Mouse (Mus musculus) left cerebral cortex, postnatal 10 days (tissue): ENCODE results near the gene Tmem117. TPM values are rescaled to one million over a fixed set of nuclear protein-coding genes. Genes with fewer than 3 reads are reported as not detected.

Experiments used
- DNase-seq, 2 experiments: peaks; one replicate each; pipeline ENCODE4 v3.0.0; 2021 to 2022; ENCODE audit warnings: low spot score in 2 of 2, mixed read lengths in 1 of 2; ENCODE audit errors: extremely low spot score in 1 of 2
- intact Hi-C: fragments of 180-260 bp; cut with DNase I; formaldehyde crosslinking; loops from one replicate; pipeline ENCODE4 v1.15.1; 2025
- total RNA-seq, 2 experiments: library from RNA; stranded (reverse); gene quantifications; 2 replicates each; pipeline ENCODE4 v1.2.3; 2021

Tmem117 gene
- total RNA-seq, 2 experiments from 2014 or later, result 12.6 to 13.7 TPM

- intact Hi-C loops, result no loop called here
- no peak for DNase-seq
Measured at GRCm38 (mm10) chr15:94689195-94689883, 60.3 kb downstream of the Tmem117 start.

GRCm38 (mm10) chr15:94689884-94690231 is 60.8 kb downstream of the Tmem117 start:
- no peak for DNase-seq
- intact Hi-C loops, result no loop called here

DNA sequence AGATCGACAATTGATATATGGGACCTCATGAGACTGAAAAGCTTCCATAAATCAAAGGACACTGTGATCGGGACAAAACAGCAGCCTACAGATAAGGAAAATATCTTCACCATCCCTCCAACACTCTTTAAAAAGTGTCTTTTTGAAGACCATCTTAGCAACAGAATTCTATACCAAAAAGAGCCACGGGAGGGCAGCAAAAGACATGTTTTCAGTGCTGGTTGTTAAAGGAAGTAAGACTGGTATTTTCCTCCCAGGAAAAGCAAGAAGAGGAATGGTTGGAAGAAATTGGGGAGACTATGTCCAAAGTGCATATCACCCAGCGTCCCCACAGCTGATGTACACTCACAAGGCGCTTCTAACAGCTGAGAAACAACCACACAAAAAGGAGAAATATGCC is 93.7 kb downstream of the Tmem117 start:
- DNase-seq, result peak; percentile 60 to 83
- intact Hi-C loops, result loop anchor here (5.0 kb wide), 1 partner anchor 850 kb away; no protein-coding TSS in a partner anchor

- peak in 1 of 2 experiments; percentile 16 for DNase-seq
- intact Hi-C loops, result no loop called here
Measured at GRCm38 (mm10) chr15:94732104-94732503, 103.1 kb downstream of the Tmem117 start.

DNA sequence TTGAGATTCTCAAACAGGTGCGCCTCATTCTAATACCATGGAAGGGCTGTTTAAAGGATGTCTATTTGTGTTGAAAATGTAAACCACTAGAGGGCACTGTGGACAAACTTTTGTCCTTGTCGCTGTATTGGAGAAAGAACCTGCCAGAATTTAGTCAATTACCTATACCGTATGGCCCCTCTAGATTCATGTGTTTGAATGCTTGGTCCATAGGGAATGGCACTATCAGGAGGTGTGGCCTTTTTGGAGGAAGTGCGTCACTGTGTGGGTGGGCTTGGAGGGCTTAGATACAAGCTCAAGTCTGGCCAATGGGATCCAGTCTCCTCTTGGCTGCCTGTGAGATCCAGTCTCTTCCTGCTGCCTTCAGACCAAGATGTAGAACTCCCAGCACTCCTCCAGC is 140.2 kb downstream of the Tmem117 start:
- peak; percentile 36 for DNase-seq
- intact Hi-C loops, result loop anchor here (5.0 kb wide), 1 partner anchor 808 kb away; no protein-coding TSS in a partner anchor

DNA sequence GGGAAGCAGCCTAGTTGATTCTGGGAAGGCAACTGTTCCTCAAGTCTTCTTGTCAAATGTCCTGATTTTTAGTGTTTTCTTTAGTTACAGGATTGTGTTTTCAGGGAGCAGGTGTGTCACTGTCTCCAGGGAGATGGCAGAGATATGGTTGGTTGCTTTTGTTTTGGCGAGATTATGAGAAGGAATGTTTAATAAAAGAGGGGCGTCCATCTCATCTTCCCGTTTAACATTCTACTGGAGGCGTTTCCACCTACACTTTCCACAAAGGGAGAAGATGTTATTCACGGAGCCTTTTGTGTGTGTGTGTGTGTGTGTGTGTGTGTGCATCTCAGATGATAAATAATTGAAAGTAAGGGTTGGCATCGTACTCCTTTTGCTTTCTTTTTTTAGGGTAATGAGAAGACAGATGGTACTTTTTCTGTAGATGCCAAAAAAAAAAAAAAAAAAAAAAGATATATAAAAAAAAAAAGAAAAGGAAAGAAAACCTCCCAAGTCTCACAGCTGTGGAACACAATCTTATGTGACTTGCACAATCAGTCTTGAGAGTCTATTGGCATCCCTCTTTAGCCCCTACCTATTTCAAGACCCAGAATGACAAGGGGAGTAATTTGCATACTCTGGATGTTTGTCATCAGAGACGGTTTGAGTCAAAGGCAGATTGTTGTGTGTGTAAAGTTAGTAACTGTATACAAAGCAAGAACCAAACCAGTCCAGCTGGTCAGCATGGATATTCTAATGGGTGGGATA is 142.0 kb downstream of the Tmem117 start:
- intact Hi-C loops, result loop anchor here (10.0 kb wide), 1 partner anchor 194 kb away; no protein-coding TSS in a partner anchor
- DNase-seq, result peak in 1 of 2 experiments; percentile 18

GRCm38 (mm10) chr15:94771691-94772090 is 142.7 kb downstream of the Tmem117 start:
- DNase-seq, result no peak
- intact Hi-C loops, result loop anchor here (10.0 kb wide), 1 partner anchor 193 kb away; no protein-coding TSS in a partner anchor

DNA sequence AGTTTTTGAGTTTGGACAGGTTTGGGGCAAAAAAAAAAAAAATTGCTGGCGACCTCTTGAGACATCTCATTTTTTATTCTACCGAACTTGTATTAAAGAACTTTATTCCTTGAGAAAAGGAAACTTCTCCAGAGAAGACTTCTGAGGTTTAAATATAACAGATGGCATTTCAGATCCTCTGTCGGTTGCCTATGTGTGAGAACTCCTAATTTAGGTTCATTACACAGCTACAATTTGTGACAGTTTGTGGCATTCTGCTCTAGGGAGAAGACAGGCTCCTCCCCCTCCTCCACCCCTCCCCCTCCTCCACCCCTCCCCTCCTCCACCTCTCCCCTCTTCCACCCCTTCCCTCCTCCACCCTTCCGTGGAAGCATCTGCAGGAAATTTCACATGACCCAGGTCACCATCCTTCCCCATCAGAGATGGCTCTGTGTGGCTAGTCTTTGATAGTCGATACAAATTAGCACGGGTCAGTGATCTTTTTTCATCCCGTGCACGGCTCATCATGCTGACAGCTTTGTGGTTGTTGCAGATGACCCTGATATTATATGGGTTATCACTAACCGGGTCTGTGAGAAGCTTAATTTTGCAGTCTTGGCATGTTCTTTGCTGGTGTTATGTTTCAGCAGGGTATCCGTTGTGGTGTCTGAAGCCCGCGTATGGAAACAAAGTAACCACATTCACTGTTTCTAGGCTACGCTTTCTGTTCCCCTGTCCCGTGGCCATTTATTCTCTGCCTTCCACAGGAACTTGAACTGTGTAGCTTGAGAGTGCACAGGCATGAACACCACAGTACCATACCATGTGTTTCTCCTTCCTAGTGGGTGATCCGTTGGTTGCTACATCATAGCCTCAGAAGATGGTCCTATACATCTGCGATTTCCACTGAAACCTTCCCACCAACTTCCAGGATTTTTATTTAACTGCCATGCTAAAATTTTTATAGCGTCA is 147.4 kb downstream of the Tmem117 start:
- DNase-seq, result peak in 1 of 2 experiments; percentile 27
- intact Hi-C loops, result loop anchor here (10.0 kb wide), 1 partner anchor 188 kb away; no protein-coding TSS in a partner anchor

- no peak for DNase-seq
- intact Hi-C loops, result no loop called here
Measured at GRCm38 (mm10) chr15:94781556-94781955, 152.5 kb downstream of the Tmem117 start.

DNA sequence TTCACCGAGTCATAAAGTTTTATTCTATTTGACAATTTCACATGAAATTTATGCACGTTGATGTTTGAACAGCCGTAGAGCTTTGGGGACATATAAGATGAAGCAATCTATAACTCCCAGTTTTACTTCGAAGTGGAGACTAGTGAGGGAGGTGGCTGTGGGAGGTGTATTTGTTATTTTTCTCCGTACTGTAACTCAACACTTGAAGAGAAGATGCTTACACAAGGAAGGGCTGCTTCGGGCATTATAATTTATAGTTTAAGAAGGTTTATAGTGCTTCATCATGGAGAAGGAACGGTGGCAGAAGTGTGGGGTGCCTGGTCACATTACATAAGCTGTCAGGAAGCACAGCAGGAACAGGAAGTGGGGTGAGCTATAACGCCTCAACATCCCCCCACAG is 164.4 kb downstream of the Tmem117 start:
- intact Hi-C loops, result no loop called here
- no peak for DNase-seq

GRCm38 (mm10) chr15:94795484-94795883 is 166.5 kb downstream of the Tmem117 start:
- intact Hi-C loops, result no loop called here
- DNase-seq, result no peak

DNA sequence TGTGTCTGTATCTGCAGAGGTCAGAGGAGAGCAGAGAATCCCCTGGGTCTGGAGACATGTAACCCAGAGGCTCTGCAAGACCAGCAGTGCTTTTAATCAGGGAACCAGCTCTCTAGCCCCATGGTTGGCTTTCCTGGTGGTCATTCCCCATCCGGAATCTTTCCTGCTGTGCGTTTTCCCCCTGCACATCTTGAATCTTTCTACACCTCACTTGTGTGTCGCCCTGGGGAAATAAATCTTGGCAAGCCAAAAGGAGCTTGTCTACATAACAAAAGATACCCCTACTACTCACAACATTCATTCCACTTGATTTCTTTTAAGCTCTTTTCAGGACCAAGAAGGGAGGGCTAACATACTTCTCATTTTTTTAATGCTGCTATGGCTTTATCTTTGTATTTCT is 169.2 kb downstream of the Tmem117 start:
- intact Hi-C loops, result no loop called here
- no peak for DNase-seq

GRCm38 (mm10) chr15:94801462-94801861 is 172.4 kb downstream of the Tmem117 start:
- intact Hi-C loops, result no loop called here
- DNase-seq, result no peak

- intact Hi-C loops, result no loop called here
- DNase-seq, result peak in 1 of 2 experiments; percentile 27
Measured at GRCm38 (mm10) chr15:94802820-94803219, 173.8 kb downstream of the Tmem117 start.

DNA sequence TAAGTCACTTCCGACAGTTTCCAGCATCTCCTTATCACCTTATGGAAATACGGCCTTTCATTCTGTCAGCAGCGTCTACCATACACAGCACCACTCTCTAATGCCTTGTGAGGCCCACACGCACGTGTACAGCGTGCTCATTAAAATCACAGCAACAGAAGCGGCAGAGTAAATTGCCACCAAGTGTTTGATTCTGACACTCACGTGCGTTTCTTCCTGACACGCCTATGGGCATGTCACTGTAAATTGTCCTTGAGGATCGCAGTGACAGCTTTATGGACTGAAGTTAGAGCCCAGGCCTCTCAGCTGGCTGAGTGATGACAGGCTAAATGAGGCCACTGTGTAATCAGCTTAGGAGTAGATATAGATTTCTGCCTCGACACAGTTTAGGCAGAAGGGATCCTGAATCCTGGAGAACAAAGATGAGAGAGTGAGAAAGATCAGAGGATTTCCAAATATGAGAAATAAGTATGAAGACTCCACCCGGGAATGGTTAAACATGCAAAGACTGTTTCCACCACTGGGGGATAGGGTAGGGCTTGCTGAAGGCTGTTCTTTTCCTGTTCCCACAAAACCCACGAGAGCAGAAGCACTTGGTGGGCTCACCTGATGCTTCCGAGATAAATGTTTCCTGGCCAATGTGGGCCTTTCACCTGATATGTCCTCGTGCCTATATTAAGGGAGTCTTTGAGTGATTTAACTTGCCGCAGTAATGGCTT is 174.8 kb downstream of the Tmem117 start:
- peak; percentile 16 to 21 for DNase-seq
- intact Hi-C loops, result no loop called here

- intact Hi-C loops, result no loop called here
- no peak for DNase-seq
Measured at GRCm38 (mm10) chr15:94806005-94806404, 177.0 kb downstream of the Tmem117 start.

DNA sequence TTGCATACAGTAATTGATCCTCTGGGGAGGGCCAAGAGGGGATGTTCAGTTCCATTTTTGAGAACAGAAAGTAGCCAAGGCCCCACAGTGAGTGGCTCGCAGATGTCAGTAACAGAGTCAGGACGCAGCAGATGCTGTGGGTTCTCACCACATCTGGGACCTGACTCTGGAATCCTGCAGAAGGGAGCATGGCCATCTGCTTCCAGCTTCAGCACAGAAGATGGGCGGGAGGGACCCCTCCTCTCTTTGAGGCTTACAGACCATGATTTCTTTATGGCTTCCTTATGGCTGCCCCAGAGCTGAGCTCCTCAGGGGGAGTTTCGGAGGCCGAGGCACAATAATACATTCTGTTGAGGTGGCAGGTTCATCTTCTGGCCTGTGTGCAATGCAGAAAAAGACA is 182.5 kb downstream of the Tmem117 start:
- intact Hi-C loops, result no loop called here
- no peak for DNase-seq
